Mouse (Mus musculus): ENCODE data around the gene Ypel3. TPM values are rescaled to one million over a fixed set of nuclear protein-coding genes. Genes with fewer than 3 reads are reported as not detected.

Gene Ypel3
- polyA plus RNA-seq, 1 experiment from 2014 or later: 246 TPM

- WGBS: 71% methylated on average over 4 of the region's 4 CpGs
- Histone ChIP-seq H3K4me3 (ENCODE audit: low read depth, low read length) (peak overlapping the region; percentile 66; the same call in 1 of the 2 replicates), H3K9ac (replicated peaks; ENCODE audit: low read depth, low read length) (peak overlapping the region; percentile 5; the same call in 1 of the 2 replicates), H3K4me1 (ENCODE audit: control insufficient read depth, insufficient read depth, low read length) (peaks cover 19% of the 10 kb centered on the region), H3K27me3 (ENCODE audit: control insufficient read depth, insufficient read depth, low read length) (no peaks in the 10 kb centered on the region), H3K27ac (ENCODE audit: low read depth, low read length) (peak overlapping the region; percentile 85), H3K4me2 (ENCODE audit: low read depth, low read length) (peak overlapping the region; percentile 59), H3K9me3 (ENCODE audit: control insufficient read depth, low read length) (no peaks in the 10 kb centered on the region), H3K36me3 (ENCODE audit: control insufficient read depth, insufficient read depth, low read length) (peaks cover 11% of the 10 kb centered on the region)
- no peak for ATAC-seq (ENCODE audit: low read depth)
Observed at GRCm38 (mm10) chr7:126760956-126761355, 15.8 kb upstream of the Ypel3 start.

GRCm38 (mm10) chr7:126761529-126762067 is 15.2 kb upstream of the Ypel3 start:
- Histone ChIP-seq H3K9ac (replicated peaks; ENCODE audit: low read depth, low read length) (no peak overlapping the region), H3K9me3 (ENCODE audit: control insufficient read depth, low read length) (no peaks in the 10 kb centered on the region), H3K4me3 (ENCODE audit: low read depth, low read length) (no peak overlapping the region), H3K4me2 (ENCODE audit: low read depth, low read length) (peak overlapping the region; percentile 59; the same call in 1 of the 2 replicates), H3K27me3 (ENCODE audit: control insufficient read depth, insufficient read depth, low read length) (no peaks in the 10 kb centered on the region), H3K4me1 (ENCODE audit: control insufficient read depth, insufficient read depth, low read length) (peaks cover 19% of the 10 kb centered on the region), H3K36me3 (ENCODE audit: control insufficient read depth, insufficient read depth, low read length) (peaks cover 11% of the 10 kb centered on the region), H3K27ac (ENCODE audit: low read depth, low read length) (0 out of 2 replicates have a peak overlapping the region, but pooled peaks have one; percentile 30)
- WGBS: 72% methylated on average over 6 of the region's 6 CpGs
- ATAC-seq (ENCODE audit: low read depth): no peak

- Histone ChIP-seq H3K4me2 (ENCODE audit: low read depth, low read length) (peak overlapping the region; percentile 1; the same call in 1 of the 2 replicates), H3K9me3 (ENCODE audit: control insufficient read depth, low read length) (no peaks in the 10 kb centered on the region), H3K36me3 (ENCODE audit: control insufficient read depth, insufficient read depth, low read length) (peaks cover 13% of the 10 kb centered on the region), H3K4me1 (ENCODE audit: control insufficient read depth, insufficient read depth, low read length) (peaks cover 19% of the 10 kb centered on the region), H3K27ac (ENCODE audit: low read depth, low read length) (peak overlapping the region; percentile 7; the same call in 1 of the 2 replicates), H3K27me3 (ENCODE audit: control insufficient read depth, insufficient read depth, low read length) (no peaks in the 10 kb centered on the region), H3K4me3 (ENCODE audit: low read depth, low read length) (peak overlapping the region; percentile 3; the same call in 1 of the 2 replicates), H3K9ac (replicated peaks; ENCODE audit: low read depth, low read length) (no peak overlapping the region)
- WGBS: 62% methylated on average over 17 of the region's 17 CpGs
- ATAC-seq (ENCODE audit: low read depth): no peak
Observed at GRCm38 (mm10) chr7:126762471-126763008, 14.2 kb upstream of the Ypel3 start.

DNA sequence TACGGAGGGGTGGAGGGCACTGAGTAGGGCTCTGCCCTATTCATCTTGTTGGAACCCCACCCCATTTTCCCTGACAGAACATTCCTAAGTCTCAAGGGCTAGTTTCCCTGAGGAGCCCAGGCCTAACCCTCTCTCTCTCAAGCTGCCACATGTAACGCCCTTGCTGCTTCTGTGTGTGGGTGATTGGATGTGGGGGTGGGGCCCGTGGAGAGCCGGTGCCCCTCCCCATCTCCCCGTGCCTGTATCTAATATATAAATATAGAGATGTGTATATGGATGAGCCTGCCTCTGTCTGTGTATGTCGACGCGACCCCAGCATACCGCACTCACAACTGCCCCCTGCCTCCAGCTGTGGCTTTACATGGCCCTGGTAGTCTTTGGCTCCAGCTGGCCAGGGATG is 11.2 kb upstream of the Ypel3 start:
- H3K27me3 ChIP-seq (ENCODE audit: control insufficient read depth, insufficient read depth, low read length): no peaks in the 10 kb centered on the region
- H3K27ac ChIP-seq (ENCODE audit: low read depth, low read length): no peak overlapping the region
- no peaks in the 10 kb centered on the region for H3K9me3 ChIP-seq (ENCODE audit: control insufficient read depth, low read length)
- peaks cover 17% of the 10 kb centered on the region for H3K4me1 ChIP-seq (ENCODE audit: control insufficient read depth, insufficient read depth, low read length)
- H3K9ac ChIP-seq (replicated peaks; ENCODE audit: low read depth, low read length): no peak overlapping the region
- no peak for ATAC-seq (ENCODE audit: low read depth)
- peaks cover 19% of the 10 kb centered on the region for H3K36me3 ChIP-seq (ENCODE audit: control insufficient read depth, insufficient read depth, low read length)
- no peak overlapping the region for H3K4me2 ChIP-seq (ENCODE audit: low read depth, low read length)
- no peak overlapping the region for H3K4me3 ChIP-seq (ENCODE audit: low read depth, low read length)
- WGBS: 94% methylated on average over 9 of the region's 9 CpGs

- H3K4me1 ChIP-seq (ENCODE audit: control insufficient read depth, insufficient read depth, low read length): peaks cover 11% of the 10 kb centered on the region
- no peak within 1 kb of the TSS for H3K9ac ChIP-seq (replicated peaks; ENCODE audit: low read depth, low read length)
- H3K4me2 ChIP-seq (ENCODE audit: low read depth, low read length): no peak within 1 kb of the TSS
- no peak for ATAC-seq (ENCODE audit: low read depth)
- 83% methylated on average over 16 of the region's 16 CpGs for WGBS
- H3K27me3 ChIP-seq (ENCODE audit: control insufficient read depth, insufficient read depth, low read length): no peaks in the 10 kb centered on the region
- peaks cover 19% of the 10 kb centered on the region for H3K36me3 ChIP-seq (ENCODE audit: control insufficient read depth, insufficient read depth, low read length)
- no peaks in the 10 kb centered on the region for H3K9me3 ChIP-seq (ENCODE audit: control insufficient read depth, low read length)
- H3K4me3 ChIP-seq (ENCODE audit: low read depth, low read length): no peak within 1 kb of the TSS
- no peak within 1 kb of the TSS for H3K27ac ChIP-seq (ENCODE audit: low read depth, low read length)
Observed at GRCm38 (mm10) chr7:126766201-126766600, 10.6 kb upstream of the Ypel3 start, which contains the start of gene Gdpd3. TSS of gene Gdpd3 (plus strand) at chr7:126766334.

GRCm38 (mm10) chr7:126767001-126767400 is 9.8 kb upstream of the Ypel3 start:
- Histone ChIP-seq H3K9me3 (ENCODE audit: control insufficient read depth, low read length) (no peaks in the 10 kb centered on the region), H3K27ac (ENCODE audit: low read depth, low read length) (no peak overlapping the region), H3K4me3 (ENCODE audit: low read depth, low read length) (no peak overlapping the region), H3K36me3 (ENCODE audit: control insufficient read depth, insufficient read depth, low read length) (peaks cover 19% of the 10 kb centered on the region), H3K9ac (replicated peaks; ENCODE audit: low read depth, low read length) (no peak overlapping the region), H3K4me2 (ENCODE audit: low read depth, low read length) (no peak overlapping the region), H3K4me1 (ENCODE audit: control insufficient read depth, insufficient read depth, low read length) (peaks cover 3% of the 10 kb centered on the region; the same call in 1 of the 2 replicates), H3K27me3 (ENCODE audit: control insufficient read depth, insufficient read depth, low read length) (no peaks in the 10 kb centered on the region)
- no peak for ATAC-seq (ENCODE audit: low read depth)
- 92% methylated on average over 8 of the region's 8 CpGs for WGBS

DNA sequence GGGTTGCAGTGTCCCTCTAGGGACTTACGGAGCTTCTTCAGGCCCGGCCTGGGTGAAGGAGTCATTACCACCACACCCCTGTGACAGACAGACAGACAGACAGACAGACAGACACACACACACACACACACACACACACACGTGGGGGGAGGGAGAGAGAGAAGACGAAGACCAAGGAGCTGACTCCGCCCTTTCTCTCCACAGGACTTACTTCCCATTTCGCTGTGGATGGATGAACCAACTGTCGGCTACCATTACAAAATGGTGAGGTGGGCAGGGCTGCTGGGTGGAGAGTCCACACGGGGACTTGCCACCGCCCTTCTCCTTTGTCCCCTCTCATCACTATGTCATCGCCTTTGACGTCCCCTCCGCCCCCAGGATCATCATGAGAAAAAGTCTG is 6.0 kb upstream of the Ypel3 start:
- no peak for ATAC-seq (ENCODE audit: low read depth)

DNA sequence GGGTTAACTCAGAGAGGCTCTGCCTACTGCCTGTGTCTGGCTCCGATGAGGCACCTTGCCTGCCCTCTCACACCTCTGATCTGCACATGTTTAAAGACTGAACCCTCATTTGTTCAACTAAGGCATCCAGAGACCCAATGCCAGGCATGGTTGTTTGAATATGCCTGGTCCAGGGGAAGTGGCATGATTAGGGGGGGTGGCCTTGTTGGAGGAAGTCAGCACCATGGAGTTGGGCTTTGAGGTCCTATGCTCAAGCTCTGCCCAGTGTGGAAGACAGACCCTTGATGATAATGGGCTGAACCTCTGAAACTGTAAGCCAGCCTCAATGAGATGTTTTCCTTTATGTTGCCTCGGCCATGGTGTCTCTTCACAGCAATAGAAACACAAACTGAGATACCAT is 3.4 kb upstream of the Ypel3 start:
- Histone ChIP-seq H3K36me3 (ENCODE audit: control insufficient read depth, insufficient read depth, low read length) (no peaks in the 10 kb centered on the region; the same call in 1 of the 2 replicates), H3K27ac (ENCODE audit: low read depth, low read length) (no peak overlapping the region), H3K9me3 (ENCODE audit: control insufficient read depth, low read length) (no peaks in the 10 kb centered on the region), H3K27me3 (ENCODE audit: control insufficient read depth, insufficient read depth, low read length) (no peaks in the 10 kb centered on the region), H3K4me3 (ENCODE audit: low read depth, low read length) (no peak overlapping the region), H3K9ac (replicated peaks; ENCODE audit: low read depth, low read length) (no peak overlapping the region), H3K4me2 (ENCODE audit: low read depth, low read length) (no peak overlapping the region), H3K4me1 (ENCODE audit: control insufficient read depth, insufficient read depth, low read length) (peaks cover 20% of the 10 kb centered on the region)
- no peak for ATAC-seq (ENCODE audit: low read depth)
- 60% methylated on average over 2 of the region's 2 CpGs for WGBS

More for the DNA sequence above, 6.0 kb upstream of the Ypel3 start:
- 79% methylated on average over 12 of the region's 12 CpGs for WGBS
- Histone ChIP-seq H3K9me3 (ENCODE audit: control insufficient read depth, low read length) (no peaks in the 10 kb centered on the region), H3K27ac (ENCODE audit: low read depth, low read length) (no peak overlapping the region), H3K4me1 (ENCODE audit: control insufficient read depth, insufficient read depth, low read length) (peaks cover 2% of the 10 kb centered on the region; the same call in 1 of the 2 replicates), H3K9ac (replicated peaks; ENCODE audit: low read depth, low read length) (no peak overlapping the region), H3K27me3 (ENCODE audit: control insufficient read depth, insufficient read depth, low read length) (no peaks in the 10 kb centered on the region), H3K4me2 (ENCODE audit: low read depth, low read length) (no peak overlapping the region), H3K36me3 (ENCODE audit: control insufficient read depth, insufficient read depth, low read length) (peaks cover 10% of the 10 kb centered on the region), H3K4me3 (ENCODE audit: low read depth, low read length) (no peak overlapping the region)

DNA sequence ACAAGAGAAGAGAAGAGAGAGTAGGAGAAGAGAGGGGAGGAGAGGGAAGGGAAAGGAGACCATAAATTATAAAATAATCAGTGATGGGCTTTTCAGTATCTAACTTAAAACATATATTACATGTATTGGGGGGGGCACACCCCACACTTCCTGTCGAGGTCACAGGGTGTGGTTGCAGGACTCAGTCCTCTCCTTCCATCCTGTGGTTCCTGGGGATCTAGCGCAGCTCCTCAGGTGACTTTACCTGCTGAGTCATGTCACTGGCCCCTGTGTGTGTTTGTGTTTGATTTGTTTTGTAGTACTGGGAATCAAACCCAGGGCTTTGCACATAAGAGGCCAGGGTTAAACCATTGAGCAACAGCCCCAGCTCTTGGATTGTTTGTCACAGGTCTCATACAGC is 2.3 kb upstream of the Ypel3 start:
- no peak for ATAC-seq (ENCODE audit: low read depth)
- 85% methylated on average over 2 of the region's 2 CpGs for WGBS
- Histone ChIP-seq H3K9ac (replicated peaks; ENCODE audit: low read depth, low read length) (no peak overlapping the region), H3K4me2 (ENCODE audit: low read depth, low read length) (no peak overlapping the region), H3K4me1 (ENCODE audit: control insufficient read depth, insufficient read depth, low read length) (peaks cover 20% of the 10 kb centered on the region), H3K27ac (ENCODE audit: low read depth, low read length) (no peak overlapping the region), H3K9me3 (ENCODE audit: control insufficient read depth, low read length) (no peaks in the 10 kb centered on the region), H3K36me3 (ENCODE audit: control insufficient read depth, insufficient read depth, low read length) (no peaks in the 10 kb centered on the region), H3K27me3 (ENCODE audit: control insufficient read depth, insufficient read depth, low read length) (no peaks in the 10 kb centered on the region), H3K4me3 (ENCODE audit: low read depth, low read length) (no peak overlapping the region)
